Mouse (Mus musculus) frontal cortex, postnatal 25 days (tissue): ENCODE measurements around the gene Dnah8.
A peak's percentile ranks its signal among the peaks of the same experiment; 100 is the strongest.

Experiments used
- DNase-seq, 2 experiments: peaks; one replicate each; pipeline ENCODE4 v3.0.0; 2022; ENCODE audit warnings: low spot score in 2 of 2

The Dnah8 gene

DNA sequence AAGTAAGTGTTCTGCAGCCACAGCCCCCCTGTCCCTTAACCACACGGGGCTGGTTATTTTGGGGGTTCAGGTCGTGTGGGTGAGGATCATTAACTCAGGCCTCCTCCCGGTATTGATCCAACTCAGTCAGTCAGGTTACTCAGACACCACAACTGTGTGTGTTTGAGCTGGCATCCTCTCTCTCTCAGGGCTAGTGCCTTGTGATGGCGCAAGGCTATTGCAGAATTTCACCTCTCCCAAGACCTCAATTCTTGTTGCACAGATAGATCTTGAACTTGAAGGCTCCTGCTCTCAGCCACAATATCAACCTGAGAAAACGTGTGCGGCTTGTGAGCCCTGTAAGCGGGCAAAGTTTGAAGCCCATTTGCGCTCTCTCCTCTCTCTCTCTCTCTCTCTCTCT is 38.0 kb downstream of the Dnah8 start:
- DNase-seq: no peak

DNA sequence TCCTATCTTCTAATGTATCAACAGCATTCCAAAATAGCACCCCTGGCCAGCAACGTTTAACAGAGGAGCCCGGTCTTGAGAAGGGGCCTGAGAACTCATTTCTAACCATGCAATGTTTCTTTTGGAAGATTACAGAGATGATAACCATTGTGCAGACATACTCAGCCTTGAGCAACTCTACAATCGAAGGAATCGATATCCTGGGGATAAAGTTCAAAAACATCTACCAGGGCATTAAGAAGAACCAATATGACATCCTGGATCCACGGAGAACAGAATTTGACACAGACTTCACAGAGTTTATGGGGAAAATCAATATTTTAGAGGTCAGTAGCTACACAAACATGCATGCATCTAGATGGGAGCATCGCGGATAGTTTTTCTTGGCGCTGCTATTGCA is 39.0 kb downstream of the Dnah8 start:
- no peak for DNase-seq

GRCm38 (mm10) chr17:30664856-30665255 is 40.7 kb downstream of the Dnah8 start:
- no peak for DNase-seq

- DNase-seq: no peak
Observed at GRCm38 (mm10) chr17:30672556-30672955, 48.4 kb downstream of the Dnah8 start.

DNA sequence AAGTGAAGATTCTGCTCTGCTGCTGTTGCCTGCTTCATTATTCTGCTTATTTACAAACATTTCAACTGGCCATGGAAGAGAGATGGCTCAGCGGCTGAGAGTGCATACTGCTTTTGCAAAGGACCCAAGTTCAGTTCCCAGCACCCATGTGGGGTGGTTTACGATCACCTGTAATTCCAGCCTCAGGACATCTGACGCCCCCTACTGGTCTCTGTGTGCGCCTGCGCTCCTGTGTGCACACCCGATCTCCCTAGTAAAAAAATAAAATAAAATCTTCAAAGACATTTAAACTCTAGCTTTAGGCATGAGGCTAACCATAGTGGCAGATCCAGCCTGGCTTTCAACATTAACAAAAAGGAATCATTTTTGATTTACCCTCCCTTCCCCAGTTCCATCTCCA is 48.9 kb downstream of the Dnah8 start:
- DNase-seq: no peak

DNA sequence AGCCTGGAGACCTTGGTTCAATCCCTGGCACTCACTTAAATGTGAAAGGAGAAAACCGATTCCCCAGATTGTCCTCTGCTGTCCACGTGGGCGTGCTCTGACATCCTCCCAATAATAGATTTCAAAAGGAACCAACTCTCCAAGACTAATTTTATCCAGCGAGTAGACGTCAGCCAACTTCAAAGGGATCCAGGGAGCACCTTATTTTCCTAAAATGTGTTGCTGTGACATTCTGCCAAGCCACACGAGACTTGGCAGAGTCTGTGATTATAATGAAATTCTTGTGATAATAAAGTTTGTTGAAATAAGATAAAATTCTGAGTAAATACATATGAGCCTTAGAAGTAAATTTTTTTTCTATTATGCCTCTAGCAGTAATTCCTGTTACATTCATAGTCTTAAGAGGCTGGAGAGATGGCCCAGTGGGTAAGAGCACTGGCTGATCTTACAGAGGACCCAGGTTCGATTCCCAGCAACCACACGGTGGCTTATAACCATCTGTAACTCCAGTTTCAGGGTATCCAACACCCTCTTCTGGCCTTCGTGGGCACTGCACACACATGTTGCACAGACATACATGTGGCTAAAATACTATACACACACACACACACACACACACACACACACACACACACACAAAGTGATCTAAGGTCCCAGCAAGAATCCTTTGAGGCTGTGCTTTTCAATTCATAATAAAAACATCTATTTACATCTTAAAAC is 51.0 kb downstream of the Dnah8 start:
- DNase-seq: no peak

- no peak for DNase-seq
Observed at GRCm38 (mm10) chr17:30678523-30678922, 54.4 kb downstream of the Dnah8 start.

GRCm38 (mm10) chr17:30679612-30680011 is 55.5 kb downstream of the Dnah8 start:
- DNase-seq: no peak

DNA sequence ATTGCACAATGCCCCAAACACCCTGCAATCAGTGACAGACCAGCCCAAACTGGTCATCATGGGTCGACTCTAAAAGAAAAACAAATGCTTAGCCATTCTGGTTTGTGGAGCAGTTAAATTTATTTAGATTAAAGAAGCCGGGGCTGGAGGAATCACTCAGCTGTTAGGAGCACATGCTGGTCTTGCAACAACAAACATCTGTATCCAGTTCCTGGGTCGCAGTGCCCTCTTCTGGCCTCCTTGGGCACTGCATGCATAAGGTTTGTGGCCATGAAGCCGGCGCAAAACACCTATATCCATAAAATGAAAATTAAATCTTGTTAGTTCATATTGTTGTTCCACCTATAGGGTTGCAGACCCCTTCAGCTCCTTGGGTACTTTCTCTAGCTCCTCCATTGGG is 57.5 kb downstream of the Dnah8 start:
- DNase-seq: no peak

DNA sequence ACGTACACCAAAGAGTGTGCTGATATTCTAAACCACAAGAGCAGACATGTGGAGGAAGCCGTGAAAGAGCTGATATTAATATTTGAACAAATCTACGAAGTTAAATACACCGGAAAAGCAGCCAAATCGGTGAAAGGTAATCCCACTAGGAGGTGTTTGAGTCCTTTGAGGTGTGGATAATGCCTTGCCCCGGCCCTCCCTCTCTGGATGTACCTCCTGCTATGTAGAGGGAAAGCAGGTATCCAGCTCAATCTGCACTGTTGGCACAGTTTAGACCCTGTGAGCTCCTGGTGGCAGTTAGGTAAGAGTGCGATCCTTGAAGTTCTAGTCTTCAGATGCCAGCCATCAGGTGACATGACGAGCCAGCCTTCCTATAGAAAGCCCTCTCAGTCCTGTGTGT is 66.0 kb downstream of the Dnah8 start:
- DNase-seq: no peak

DNA sequence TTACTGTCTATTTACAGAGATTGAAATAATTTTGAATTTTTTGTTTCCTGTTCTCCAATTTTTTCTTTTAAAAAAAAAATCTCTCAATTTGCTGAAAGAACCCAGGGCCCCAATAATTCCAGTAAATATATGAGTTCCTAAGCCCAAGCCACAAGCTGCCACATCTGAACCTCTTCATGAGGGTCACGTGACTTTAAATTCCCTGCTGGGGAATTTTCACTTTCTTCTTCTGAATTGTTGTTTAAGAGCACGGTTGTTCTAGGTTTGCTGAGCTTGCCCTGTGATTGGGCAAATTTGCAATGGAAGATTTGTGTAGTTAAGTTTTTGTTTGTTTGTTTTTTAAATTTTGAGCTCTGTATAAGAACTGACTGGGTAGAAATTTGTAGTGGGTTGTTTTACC is 67.3 kb downstream of the Dnah8 start:
- DNase-seq: no peak

- DNase-seq: no peak
Observed at GRCm38 (mm10) chr17:30694281-30694680, 70.1 kb downstream of the Dnah8 start.

DNA sequence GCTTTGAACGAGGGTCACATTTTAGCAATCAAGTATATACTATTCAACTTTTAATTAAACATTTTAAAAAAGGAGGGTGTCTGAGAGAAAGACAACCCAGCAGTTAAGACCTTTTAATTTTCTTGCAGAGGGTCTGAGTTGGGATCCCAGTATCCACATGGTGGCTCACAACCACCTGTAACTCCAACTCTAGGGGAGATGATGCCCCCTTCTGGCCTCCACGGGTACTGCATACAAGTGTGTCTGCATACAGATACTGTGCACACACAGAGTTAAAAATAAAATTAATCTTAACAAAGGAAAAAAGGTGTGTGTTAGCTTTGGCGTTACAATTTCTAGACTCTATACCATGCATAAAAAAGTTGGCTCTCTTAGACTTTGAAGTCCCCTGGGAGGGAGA is 90.6 kb downstream of the Dnah8 start:
- no peak for DNase-seq

- no peak for DNase-seq
Observed at GRCm38 (mm10) chr17:30718197-30718596, 94.0 kb downstream of the Dnah8 start.

GRCm38 (mm10) chr17:30719031-30719430 is 94.9 kb downstream of the Dnah8 start:
- no peak for DNase-seq

GRCm38 (mm10) chr17:30727788-30728187 is 103.6 kb downstream of the Dnah8 start:
- no peak for DNase-seq

- DNase-seq: no peak
Observed at GRCm38 (mm10) chr17:30732736-30733135, 108.6 kb downstream of the Dnah8 start.

- DNase-seq: no peak
Observed at GRCm38 (mm10) chr17:30734770-30735169, 110.6 kb downstream of the Dnah8 start.

DNA sequence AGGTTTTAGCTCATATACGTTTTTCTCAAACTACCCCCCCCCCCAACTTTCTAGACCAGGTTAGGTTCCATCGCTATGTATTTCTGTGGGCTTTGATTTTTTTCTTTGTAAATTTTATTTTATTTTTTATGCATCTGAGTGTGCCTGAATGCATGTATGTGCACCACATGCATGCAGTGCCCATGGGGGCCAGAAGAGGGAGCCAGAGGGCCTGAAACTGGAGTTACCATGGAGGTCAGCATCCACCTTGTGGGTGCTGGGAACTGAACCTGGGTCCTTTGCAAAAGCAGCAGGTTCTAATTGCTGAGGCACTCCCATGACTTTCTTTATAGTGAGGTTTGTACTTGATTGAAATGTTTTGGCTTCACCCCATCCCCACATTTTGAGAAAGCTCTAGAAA is 111.3 kb downstream of the Dnah8 start:
- no peak for DNase-seq

GRCm38 (mm10) chr17:30737797-30738196 is 113.6 kb downstream of the Dnah8 start:
- DNase-seq: no peak

DNA sequence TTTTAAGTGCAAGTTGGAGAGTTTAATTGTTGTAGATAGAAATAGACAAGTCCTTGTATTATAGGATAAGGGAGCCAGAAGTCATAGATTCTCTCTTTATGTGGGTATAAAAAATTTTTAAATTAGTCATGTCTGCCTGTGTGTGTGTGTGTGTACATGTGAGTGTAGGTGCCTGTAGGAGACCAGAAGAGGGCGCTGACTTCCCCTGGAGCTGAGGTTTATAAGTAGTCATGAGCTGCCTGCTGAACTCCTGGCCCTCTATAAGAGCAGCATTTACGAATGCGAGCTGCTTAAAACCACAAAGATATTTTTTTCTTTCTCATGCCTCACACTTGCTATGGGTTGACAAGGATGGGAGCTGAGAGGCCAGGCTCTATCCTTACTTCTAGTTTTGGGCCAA is 115.6 kb downstream of the Dnah8 start:
- no peak for DNase-seq

GRCm38 (mm10) chr17:30743947-30744346 is 119.8 kb downstream of the Dnah8 start:
- DNase-seq: no peak

- peak; percentile 74 to 75 for DNase-seq
Observed at GRCm38 (mm10) chr17:30746056-30747024, 122.2 kb downstream of the Dnah8 start.
